Mouse (Mus musculus): ENCODE results near the gene Pcgf5. TPM values are rescaled to one million over a fixed set of nuclear protein-coding genes. Genes with fewer than 3 reads are reported as not detected.

Gene Pcgf5
- polyA plus RNA-seq, 1 experiment from 2014 or later: 9.2 TPM

DNA sequence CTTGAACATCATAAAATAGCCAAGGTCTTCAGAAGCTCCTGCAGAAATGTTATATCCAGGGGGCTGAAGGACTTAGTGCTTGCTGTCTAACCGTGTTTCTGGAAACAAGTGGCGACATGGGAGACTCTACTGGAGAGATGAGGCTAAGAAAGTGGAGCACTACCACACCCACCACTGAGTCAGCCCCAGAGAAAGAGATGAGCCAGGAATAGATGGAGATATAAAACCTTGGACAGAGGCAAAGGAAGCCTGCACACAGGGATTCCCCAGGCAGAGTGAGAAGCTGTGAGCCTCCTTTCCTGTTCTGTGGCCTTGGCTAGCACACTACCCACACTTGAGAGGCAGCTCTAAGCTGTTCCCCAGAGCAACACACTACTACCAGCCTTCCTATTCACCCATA lies 156.6 kb downstream of the Pcgf5 start:
- no peak overlapping the region for H3K27ac ChIP-seq
- H3K36me3 ChIP-seq: no peaks in the 10 kb centered on the region
- no peak overlapping the region for H3K4me2 ChIP-seq
- no peak for ATAC-seq (ENCODE audit: low FRiP score)
- no peaks in the 10 kb centered on the region for H3K27me3 ChIP-seq
- WGBS: 93% methylated on average over 2 of the region's 2 CpGs
- H3K9ac ChIP-seq: no peak overlapping the region
- H3K9me3 ChIP-seq: peaks cover 8% of the 10 kb centered on the region; the same call in 1 of the 2 replicates
- H3K4me1 ChIP-seq (replicated peaks): no peaks in the 10 kb centered on the region; the same call in 1 of the 2 replicates
- no peak overlapping the region for H3K4me3 ChIP-seq

Other genes starting within 250 kb of the Pcgf5 start
- 0.14 and 0.35 TPM in 2 replicates for gene Ankrd1, start 228.2 kb upstream of the Pcgf5 start, polyA plus RNA-seq (2015; fragmentation: Nextera tagmentation; extraction: Ambion mirVana)
- gene Hectd2, start 206.3 kb downstream of the Pcgf5 start, polyA plus RNA-seq (2015; fragmentation: Nextera tagmentation; extraction: Ambion mirVana): 8.8 and 11.0 TPM in 2 replicates